Mouse (Mus musculus) midbrain, embryonic 12.5 days (tissue): Measurements from ENCODE around the gene Phkg2. TPM values are rescaled to one million over a fixed set of nuclear protein-coding genes. Genes with fewer than 3 reads are reported as not detected.

Experiments
- ATAC-seq: fragments of 200-750 bp; cut with Nextera tagmentation; 2 replicates; pipeline ENCODE4 v1.8.0; 2017; ENCODE audit warnings: low read depth, moderate TSS enrichment, moderate library complexity; ENCODE audit not compliant: low FRiP score
- H3K27ac ChIP-seq: fragments of 300-500 bp; sonication (generic); replicated peaks from 2 replicates; pipeline ENCODE4 v1.5.1; 2016; ENCODE audit warnings: mild to moderate bottlenecking
- H3K27me3 ChIP-seq: fragments of 300-500 bp; sonication (generic); 2 replicates; pipeline ENCODE4 v1.6.1; 2016; ENCODE audit warnings: mild to moderate bottlenecking
- H3K36me3 ChIP-seq: fragments of 300-500 bp; sonication (generic); 2 replicates; pipeline ENCODE4 v1.6.1; 2016
- H3K4me1 ChIP-seq: fragments of 300-500 bp; sonication (generic); 2 replicates; pipeline ENCODE4 v1.6.1; 2016
- H3K4me2 ChIP-seq: fragments of 300-500 bp; sonication (generic); replicated peaks from 2 replicates; pipeline ENCODE4 v1.6.1; 2016; ENCODE audit warnings: mild to moderate bottlenecking, moderate library complexity
- H3K4me3 ChIP-seq: fragments of 300-500 bp; sonication (generic); 2 replicates; pipeline ENCODE4 v1.5.1; 2016; ENCODE audit warnings: mild to moderate bottlenecking
- H3K9ac ChIP-seq: fragments of 300-500 bp; sonication (generic); replicated peaks from 2 replicates; pipeline ENCODE4 v1.6.1; 2016; ENCODE audit warnings: mild to moderate bottlenecking, moderate library complexity
- H3K9me3 ChIP-seq: fragments of 300-500 bp; sonication (generic); 2 replicates; pipeline ENCODE4 v1.6.1; 2016; ENCODE audit warnings: mild to moderate bottlenecking
- WGBS: fragments of 180-500 bp; shearing (Covaris S2); methylation state at CpG from one replicate; pipeline ENCODE4 v1.1.7; 2016; 5-methylcytosine and 5-hydroxymethylcytosine counted together
- polyA plus RNA-seq: library from polyadenylated mRNA; unstranded; fragments of >200 nt; fragmentation: Nextera tagmentation; extraction: Ambion mirVana; gene quantifications from 2 replicates; pipeline ENCODE4 v1.2.1, GENCODE M21; 2016

Gene Phkg2
- polyA plus RNA-seq, 1 experiment from 2014 or later, result 53.6 TPM

- Histone ChIP-seq H3K9ac (no peak overlapping the region), H3K27ac (no peak overlapping the region), H3K4me3 (no peak overlapping the region), H3K4me2 (no peak overlapping the region), H3K36me3 (no peaks in the 10 kb centered on the region), H3K4me1 (no peaks in the 10 kb centered on the region), H3K9me3 (no peaks in the 10 kb centered on the region), H3K27me3 (no peaks in the 10 kb centered on the region)
- no peak for ATAC-seq
- 91% methylated on average over 4 of the region's 4 CpGs for WGBS
Observed at GRCm38 (mm10) chr7:127626471-127626870, 53.3 kb downstream of the Phkg2 start.

GRCm38 (mm10) chr7:127628646-127629045, 55.5 kb downstream of the Phkg2 start:
- Histone ChIP-seq H3K27me3 (no peaks in the 10 kb centered on the region), H3K4me1 (no peaks in the 10 kb centered on the region), H3K9me3 (no peaks in the 10 kb centered on the region), H3K4me2 (no peak overlapping the region), H3K36me3 (no peaks in the 10 kb centered on the region), H3K27ac (no peak overlapping the region), H3K9ac (no peak overlapping the region), H3K4me3 (no peak overlapping the region)
- ATAC-seq, result no peak
- 83% methylated on average over 5 of the region's 5 CpGs for WGBS

GRCm38 (mm10) chr7:127631416-127631815, 58.3 kb downstream of the Phkg2 start:
- Histone ChIP-seq H3K27me3 (0 out of 2 replicates have a peak, but pooled peaks cover 6% of the 10 kb centered on the region), H3K4me2 (no peak overlapping the region), H3K4me3 (no peak overlapping the region), H3K27ac (no peak overlapping the region), H3K9me3 (no peaks in the 10 kb centered on the region), H3K9ac (no peak overlapping the region), H3K4me1 (0 out of 2 replicates have a peak, but pooled peaks cover under 1% of the 10 kb centered on the region), H3K36me3 (no peaks in the 10 kb centered on the region)
- 60% methylated on average over 4 of the region's 4 CpGs for whole genome bisulfite sequencing
- ATAC-seq, result no peak

Other genes starting within 250 kb of the Phkg2 start
- gene Zfp768, start 227.8 kb upstream of the Phkg2 start, polyA plus RNA-seq, result 20.5 and 22.3 TPM in 2 replicates
- gene Zfp747, start 197.3 kb upstream of the Phkg2 start, polyA plus RNA-seq, result 9.0 and 10.2 TPM in 2 replicates
- 5.8 and 7.2 TPM in 2 replicates for gene 9130019O22Rik, start 186.2 kb upstream of the Phkg2 start, polyA plus RNA-seq
- 6.9 and 7.1 TPM in 2 replicates for gene E430018J23Rik, start 179.7 kb upstream of the Phkg2 start, polyA plus RNA-seq
- gene Zfp764, start 166.5 kb upstream of the Phkg2 start, polyA plus RNA-seq, result 6.7 and 6.8 TPM in 2 replicates
- 31.9 and 34.0 TPM in 2 replicates for gene Zfp688, start 151.3 kb upstream of the Phkg2 start, polyA plus RNA-seq
- 18.2 and 19.3 TPM in 2 replicates for gene Zfp689, start 124.2 kb upstream of the Phkg2 start, polyA plus RNA-seq
- 63.1 and 69.2 TPM in 2 replicates for gene Prr14, start 113.7 kb upstream of the Phkg2 start, polyA plus RNA-seq
- 13.9 and 14.2 TPM in 2 replicates for gene Fbrs, start 94.1 kb upstream of the Phkg2 start, polyA plus RNA-seq
- 94.6 and 98.3 TPM in 2 replicates for gene Srcap, start 61.4 kb upstream of the Phkg2 start, polyA plus RNA-seq
- gene Gm42715, start 53.8 kb upstream of the Phkg2 start, polyA plus RNA-seq, result 19.4 and 20.1 TPM in 2 replicates
- 3.5 and 6.3 TPM in 2 replicates for gene Tmem265, start 11.9 kb upstream of the Phkg2 start, polyA plus RNA-seq
- 11.9 and 16.1 TPM in 2 replicates for gene Ccdc189, start 15.3 kb downstream of the Phkg2 start, polyA plus RNA-seq
- gene Rnf40, start 15.4 kb downstream of the Phkg2 start, polyA plus RNA-seq, result 68.6 and 71.1 TPM in 2 replicates
- 39.9 and 42.8 TPM in 2 replicates for gene Zfp629, start 42.5 kb downstream of the Phkg2 start, polyA plus RNA-seq
- 79.0 and 79.2 TPM in 2 replicates for gene Bcl7c, start 135.6 kb downstream of the Phkg2 start, polyA plus RNA-seq
- 5.5 and 5.8 TPM in 2 replicates for gene Ctf1, start 139.4 kb downstream of the Phkg2 start, polyA plus RNA-seq
- 0.13 and 0.21 TPM in 2 replicates for gene Ctf2, start 158.8 kb downstream of the Phkg2 start, polyA plus RNA-seq
- gene Fbxl19, start 171.2 kb downstream of the Phkg2 start, polyA plus RNA-seq, result 10.7 and 11.1 TPM in 2 replicates
- 6.2 and 8.1 TPM in 2 replicates for gene Orai3, start 196.5 kb downstream of the Phkg2 start, polyA plus RNA-seq
- 22.9 and 23.7 TPM in 2 replicates for gene Setd1a, start 203.3 kb downstream of the Phkg2 start, polyA plus RNA-seq
- not detected in 2 replicates for gene Gm49388, start 212.3 kb downstream of the Phkg2 start, polyA plus RNA-seq
- 8.1 and 8.3 TPM in 2 replicates for gene Hsd3b7, start 227.3 kb downstream of the Phkg2 start, polyA plus RNA-seq